Mouse (Mus musculus) liver, embryonic 14.5 days (tissue): Measurements from ENCODE around the gene Mif4gd. TPM values are rescaled to one million over a fixed set of nuclear protein-coding genes. Genes with fewer than 3 reads are reported as not detected.
"Not testable (repeated sequence)": the region's sequence is repeated elsewhere in the genome, so short reads cannot be mapped to it uniquely, and the experiment has no call there.

Source experiments
- ATAC-seq: fragments of 200-750 bp; cut with Nextera tagmentation; 2 replicates; pipeline ENCODE4 v1.8.0; 2017; ENCODE audit warnings: moderate number of reproducible peaks, mild to moderate bottlenecking, moderate library complexity; ENCODE audit not compliant: insufficient read depth
- DNase-seq, 3 experiments: peaks; one replicate each; pipeline ENCODE4 v3.0.0-alpha.2; 2012 to 2013; ENCODE audit warnings: low read depth in 3 of 3, low spot score in 3 of 3
- H3K27ac ChIP-seq: fragments of 300-500 bp; sonication (generic); 2 replicates; pipeline ENCODE4 v1.5.1; 2014; ENCODE audit warnings: moderate library complexity, mild to moderate bottlenecking, control low read depth, inconsistent platforms
- H3K27me3 ChIP-seq: fragments of 300-500 bp; sonication (generic); 2 replicates; pipeline ENCODE4 v1.6.1; 2014; ENCODE audit warnings: mild to moderate bottlenecking, low read length, moderate library complexity; ENCODE audit not compliant: control insufficient read depth, insufficient read depth
- H3K36me3 ChIP-seq: fragments of 300-500 bp; sonication (generic); replicated peaks from 2 replicates; pipeline ENCODE4 v1.6.1; 2014; ENCODE audit warnings: low read depth; ENCODE audit not compliant: control insufficient read depth, insufficient read depth
- H3K4me1 ChIP-seq, 2 experiments: fragments of 200-500 bp in 1 of 2; fragments of 300-500 bp in 1 of 2; sonication (generic) in 1 of 2; replicated peaks; 2 replicates each; pipeline ENCODE4 v1.6.1; 2012 to 2014; ENCODE audit warnings: antibody characterized with exemption in 1 of 2, inconsistent platforms in 1 of 2, low read length in 1 of 2; ENCODE audit not compliant: control insufficient read depth in 2 of 2, insufficient read depth in 2 of 2
- H3K4me2 ChIP-seq: fragments of 300-500 bp; sonication (generic); 2 replicates; pipeline ENCODE4 v1.6.1; 2014; ENCODE audit warnings: low read depth, mild to moderate bottlenecking, control low read depth, moderate library complexity
- H3K4me3 ChIP-seq, 2 experiments: fragments of 200-500 bp in 1 of 2; fragments of 300-500 bp in 1 of 2; sonication (generic) in 1 of 2; 2 replicates each; pipeline ENCODE4 v1.5.1; 2012 to 2014; ENCODE audit warnings: low read depth in 2 of 2, low read length in 2 of 2, mild to moderate bottlenecking in 2 of 2, control low read depth in 1 of 2, inconsistent platforms in 1 of 2, moderate library complexity in 1 of 2; ENCODE audit not compliant: insufficient read depth in 1 of 2
- H3K9ac ChIP-seq: fragments of 300-500 bp; sonication (generic); replicated peaks from 2 replicates; pipeline ENCODE4 v1.6.1; 2014; ENCODE audit warnings: mild to moderate bottlenecking, control low read depth, moderate library complexity
- H3K9me3 ChIP-seq: fragments of 300-500 bp; sonication (generic); 2 replicates; pipeline ENCODE4 v1.6.1; 2016; ENCODE audit warnings: low read length, mixed read lengths; ENCODE audit not compliant: control insufficient read depth
- CTCF ChIP-seq: IDR thresholded peaks from 2 replicates; pipeline ENCODE4 v1.5.1; 2016; ENCODE audit warnings: antibody characterized with exemption, low read depth, control low read depth
- EP300 ChIP-seq: IDR thresholded peaks from 2 replicates; pipeline ENCODE4 v1.6.1; 2016; ENCODE audit warnings: antibody characterized with exemption, low read depth
- WGBS: fragments of 180-500 bp; shearing (Covaris S2); extraction: QIAGEN DNeasy Blood & Tissue Kit; methylation state at CpG from one replicate; pipeline ENCODE4 v1.1.7; 2014; ENCODE audit not compliant: insufficient replicate concordance; 5-methylcytosine and 5-hydroxymethylcytosine counted together
- polyA plus RNA-seq, 2 experiments: library from polyadenylated mRNA; depleted of rRNA in 1 of 2; stranded (reverse) in 1 of 2; unstranded in 1 of 2; fragments of >200 nt; fragmentation: Nextera tagmentation in 1 of 2; extraction: Ambion mirVana in 1 of 2; gene quantifications; 2 replicates each; pipeline versions ENCODE4 v1.2.1 to v1.2.3; 2012 to 2014

The Mif4gd gene
- polyA plus RNA-seq, 2 experiments = 25.6 TPM

GRCm38 (mm10) chr11:115651680-115652079 lies 38.9 kb upstream of the Mif4gd start:
- Histone ChIP-seq H3K9ac (no peak overlapping the region), H3K27ac (no peak overlapping the region), H3K27me3 (no peaks in the 10 kb centered on the region), H3K9me3 (no peaks in the 10 kb centered on the region), H3K4me1 (no peaks in the 10 kb centered on the region), H3K4me3 (no peak overlapping the region), H3K36me3 (peaks cover 4% of the 10 kb centered on the region), H3K4me2 (no peak overlapping the region)
- 76% methylated on average over 3 of the region's 3 CpGs for WGBS
- ATAC-seq (no peak), DNase-seq (no peak)
- TF ChIP-seq EP300 (no peak), CTCF (no peak)

GRCm38 (mm10) chr11:115649706-115650105 lies 36.9 kb upstream of the Mif4gd start:
- WGBS = 80% methylated on average over 10 of the region's 10 CpGs
- DNase-seq = no peak
- no peak for ATAC-seq
- H3K27ac ChIP-seq = no peak overlapping the region
- H3K4me3 ChIP-seq = no peak overlapping the region
- no peak overlapping the region for H3K9ac ChIP-seq
- no peak overlapping the region for H3K4me2 ChIP-seq
- H3K36me3 ChIP-seq = peaks cover 9% of the 10 kb centered on the region
- H3K4me1 ChIP-seq = no peaks in the 10 kb centered on the region
- no peak for TF ChIP-seq CTCF
- TF ChIP-seq EP300 = no peak
- H3K9me3 ChIP-seq = no peaks in the 10 kb centered on the region
- H3K27me3 ChIP-seq = no peaks in the 10 kb centered on the region

- H3K9ac ChIP-seq = no peak overlapping the region
- H3K36me3 ChIP-seq = peaks cover 9% of the 10 kb centered on the region
- no peak overlapping the region for H3K27ac ChIP-seq
- ATAC-seq = no peak
- no peak overlapping the region for H3K4me2 ChIP-seq
- H3K4me1 ChIP-seq = no peaks in the 10 kb centered on the region
- H3K4me3 ChIP-seq = no peak overlapping the region
- DNase-seq = peak; percentile 55 to 57 (median 55)
- H3K9me3 ChIP-seq = no peaks in the 10 kb centered on the region
- H3K27me3 ChIP-seq = no peaks in the 10 kb centered on the region
- 64% methylated on average over 6 of the region's 6 CpGs for WGBS
- no peak for TF ChIP-seq EP300
- peak; percentile 71 for TF ChIP-seq CTCF
Observed at GRCm38 (mm10) chr11:115647459-115647858, 34.7 kb upstream of the Mif4gd start.

- Histone ChIP-seq H3K9me3 (no peaks in the 10 kb centered on the region), H3K4me2 (no peak overlapping the region), H3K27ac (no peak overlapping the region), H3K27me3 (no peaks in the 10 kb centered on the region), H3K36me3 (peaks cover 9% of the 10 kb centered on the region), H3K4me3 (no peak overlapping the region), H3K9ac (no peak overlapping the region), H3K4me1 (no peaks in the 10 kb centered on the region)
- no peak for ATAC-seq
- DNase-seq = no peak
- 81% methylated on average over 9 of the region's 9 CpGs for WGBS
- TF ChIP-seq EP300 = no peak
- no peak for TF ChIP-seq CTCF
Observed at GRCm38 (mm10) chr11:115646439-115646838, 33.7 kb upstream of the Mif4gd start.

- not testable (repeated sequence) for ATAC-seq, H3K9me3 ChIP-seq, H3K4me1 ChIP-seq, DNase-seq, H3K36me3 ChIP-seq, H3K27me3 ChIP-seq, H3K27ac ChIP-seq, H3K4me3 ChIP-seq, H3K9ac ChIP-seq, H3K4me2 ChIP-seq
- WGBS = 89% methylated on average over 14 of the region's 14 CpGs
Observed at GRCm38 (mm10) chr11:115645498-115645897, 32.7 kb upstream of the Mif4gd start.
